Mouse (Mus musculus): ENCODE results near the gene Lingo3. TPM values are rescaled to one million over a fixed set of nuclear protein-coding genes. Genes with fewer than 3 reads are reported as not detected.
A peak's percentile ranks its signal among the peaks of the same experiment; 100 is the strongest.
"Not testable (repeated sequence)": the region's sequence is repeated elsewhere in the genome, so short reads cannot be mapped to it uniquely, and the experiment has no call there.

The Lingo3 gene
- total RNA-seq, 2 experiments from 2014 or later: 8.3 to 12.6 TPM

- DNase-seq (ENCODE audit: low spot score): no peak
Measured at GRCm38 (mm10) chr10:80823316-80823715, 20.5 kb downstream of the Lingo3 start.

GRCm38 (mm10) chr10:80822528-80822927 lies 21.3 kb downstream of the Lingo3 start:
- DNase-seq (ENCODE audit: low spot score): no peak

- peak; percentile 38 for DNase-seq (ENCODE audit: low spot score)
Measured at GRCm38 (mm10) chr10:80821991-80822390, 21.8 kb downstream of the Lingo3 start.

- no peak for DNase-seq (ENCODE audit: low spot score)
Measured at GRCm38 (mm10) chr10:80819406-80819805, 24.4 kb downstream of the Lingo3 start.

GRCm38 (mm10) chr10:80818599-80819281 lies 25.1 kb downstream of the Lingo3 start:
- DNase-seq (ENCODE audit: low spot score): no peak

GRCm38 (mm10) chr10:80817955-80818354 lies 25.9 kb downstream of the Lingo3 start:
- DNase-seq (ENCODE audit: low spot score): not testable (repeated sequence)

GRCm38 (mm10) chr10:80817164-80817563 lies 26.7 kb downstream of the Lingo3 start:
- no peak for DNase-seq (ENCODE audit: low spot score)

GRCm38 (mm10) chr10:80816303-80816702 lies 27.5 kb downstream of the Lingo3 start:
- not testable (repeated sequence) for DNase-seq (ENCODE audit: low spot score)

- DNase-seq (ENCODE audit: low spot score): no peak
Measured at GRCm38 (mm10) chr10:80814800-80815199, 29.0 kb downstream of the Lingo3 start.

- peak; percentile 83 for DNase-seq (ENCODE audit: low spot score)
Measured at GRCm38 (mm10) chr10:80813366-80813765, 30.5 kb downstream of the Lingo3 start, which contains the start of gene Jsrp1. Jsrp1 (minus strand) TSS chr10:80813498.

- peak; percentile 71 for DNase-seq (ENCODE audit: low spot score)
Measured at GRCm38 (mm10) chr10:80812391-80813041, 31.3 kb downstream of the Lingo3 start.

- no peak for DNase-seq (ENCODE audit: low spot score)
Measured at GRCm38 (mm10) chr10:80810084-80810483, 33.8 kb downstream of the Lingo3 start.

GRCm38 (mm10) chr10:80808985-80809632 lies 34.7 kb downstream of the Lingo3 start:
- DNase-seq (ENCODE audit: low spot score): no peak

GRCm38 (mm10) chr10:80808099-80808984 lies 35.5 kb downstream of the Lingo3 start:
- DNase-seq (ENCODE audit: low spot score): no peak

GRCm38 (mm10) chr10:80807057-80807627 lies 36.7 kb downstream of the Lingo3 start:
- peak; percentile 81 for DNase-seq (ENCODE audit: low spot score)

- no peak for DNase-seq (ENCODE audit: low spot score)
Measured at GRCm38 (mm10) chr10:80806341-80807056, 37.3 kb downstream of the Lingo3 start.

GRCm38 (mm10) chr10:80805925-80806324 lies 37.9 kb downstream of the Lingo3 start:
- DNase-seq (ENCODE audit: low spot score): peak; percentile 82

GRCm38 (mm10) chr10:80805322-80805721 lies 38.5 kb downstream of the Lingo3 start:
- DNase-seq (ENCODE audit: low spot score): no peak

- no peak for DNase-seq (ENCODE audit: low spot score)
Measured at GRCm38 (mm10) chr10:80804916-80805315, 38.9 kb downstream of the Lingo3 start, which contains the start of gene Amh. Amh (plus strand) TSS chr10:80805243.

- DNase-seq (ENCODE audit: low spot score): no peak
Measured at GRCm38 (mm10) chr10:80804340-80804739, 39.5 kb downstream of the Lingo3 start.

All from gastrocnemius, adult 18-20 months (tissue).